Mouse (Mus musculus) lung, adult 2 months (tissue): Measurements from ENCODE around the gene Fn3k.

Experiments used
- CTCF ChIP-seq: fragments of 200-500 bp; IDR thresholded peaks from 2 replicates; pipeline ENCODE4 v1.5.1; 2011; ENCODE audit warnings: mild to moderate bottlenecking, low read length, control low read depth; ENCODE audit not compliant: insufficient read depth
- POLR2A ChIP-seq: fragments of 200-500 bp; IDR thresholded peaks from 2 replicates; pipeline ENCODE4 v1.6.1; 2011; ENCODE audit warnings: low read depth, mild to moderate bottlenecking, control low read depth, low read length, borderline replicate concordance; ENCODE audit errors: extremely low read depth

GRCm38 (mm10) chr11:121420830-121421552, 13.7 kb upstream of the Fn3k start, which contains the start of gene Fn3krp:
- no peak for TF ChIP-seq CTCF
- peak; percentile 61; the same call in 1 of the 2 replicates for TF ChIP-seq POLR2A
